Mouse (Mus musculus) midbrain, embryonic 14.5 days (tissue): ENCODE data around the gene Fgd3. TPM values are rescaled to one million over a fixed set of nuclear protein-coding genes. Genes with fewer than 3 reads are reported as not detected.

ENCODE experiments used
- ATAC-seq: fragments of 200-750 bp; cut with Nextera tagmentation; 2 replicates; pipeline ENCODE4 v1.8.0; 2017; ENCODE audit warnings: moderate number of reproducible peaks, moderate library complexity; ENCODE audit not compliant: low FRiP score, low TSS enrichment
- DNase-seq: peaks from one replicate; pipeline ENCODE4 v3.0.0-alpha.2; 2015
- H3K27ac ChIP-seq: fragments of 300-500 bp; sonication (generic); replicated peaks from 2 replicates; pipeline ENCODE4 v1.5.1; 2014; ENCODE audit warnings: mild to moderate bottlenecking, low read depth, low read length, moderate library complexity
- H3K27me3 ChIP-seq: fragments of 300-500 bp; sonication (generic); 2 replicates; pipeline ENCODE4 v1.6.1; 2014; ENCODE audit warnings: low read length, control low read depth, mixed read lengths; ENCODE audit not compliant: control insufficient read depth, insufficient read depth
- H3K36me3 ChIP-seq: fragments of 300-500 bp; sonication (generic); 2 replicates; pipeline ENCODE4 v1.6.1; 2014; ENCODE audit warnings: low read length, control low read depth; ENCODE audit not compliant: control insufficient read depth, insufficient read depth
- H3K4me1 ChIP-seq: fragments of 300-500 bp; sonication (generic); 2 replicates; pipeline ENCODE4 v1.6.1; 2014; ENCODE audit warnings: mild to moderate bottlenecking, antibody characterized with exemption, low read length, control low read depth; ENCODE audit not compliant: control insufficient read depth, insufficient read depth
- H3K4me2 ChIP-seq: fragments of 300-500 bp; sonication (generic); 2 replicates; pipeline ENCODE4 v1.6.1; 2014; ENCODE audit warnings: mild to moderate bottlenecking, low read length, moderate library complexity
- H3K4me3 ChIP-seq: fragments of 300-500 bp; sonication (generic); replicated peaks from 2 replicates; pipeline ENCODE4 v1.5.1; 2014; ENCODE audit warnings: low read depth, low read length
- H3K9ac ChIP-seq: fragments of 300-500 bp; sonication (generic); replicated peaks from 2 replicates; pipeline ENCODE4 v1.6.1; 2014; ENCODE audit warnings: mild to moderate bottlenecking, low read length, moderate library complexity
- H3K9me3 ChIP-seq: fragments of 300-500 bp; sonication (generic); 2 replicates; pipeline ENCODE4 v1.6.1; 2016; ENCODE audit warnings: low read length, control low read depth, mixed read lengths; ENCODE audit not compliant: control insufficient read depth
- WGBS: fragments of 180-500 bp; shearing (Covaris S2); extraction: QIAGEN DNeasy Blood & Tissue Kit; methylation state at CpG from one replicate; pipeline ENCODE4 v1.1.7; 2014; 5-methylcytosine and 5-hydroxymethylcytosine counted together
- polyA plus RNA-seq: library from polyadenylated mRNA; unstranded; fragments of >200 nt; fragmentation: Nextera tagmentation; extraction: Ambion mirVana; gene quantifications from 2 replicates; pipeline ENCODE4 v1.2.1, GENCODE M21; 2014

Gene Fgd3
- polyA plus RNA-seq, 1 experiment from 2014 or later = 1.8 TPM

DNA sequence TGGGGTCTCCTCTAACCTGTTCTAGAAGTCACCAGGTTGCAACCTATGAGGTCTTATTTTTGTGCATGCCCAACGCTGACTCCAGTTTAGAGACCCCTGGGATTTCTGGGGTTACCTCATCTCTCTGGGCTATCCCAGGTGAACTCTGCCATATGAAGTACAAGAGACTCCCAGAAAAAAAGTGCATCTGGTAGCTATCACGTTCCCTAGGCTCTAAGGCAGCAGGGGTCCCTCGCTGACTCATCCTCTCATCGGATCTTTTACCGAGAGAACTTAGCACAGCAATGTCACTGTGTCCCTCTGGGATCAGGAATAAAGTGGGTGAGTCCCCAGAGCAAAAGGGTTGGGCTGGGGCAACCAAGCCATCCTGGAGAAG is 105.0 kb downstream of the Fgd3 start:
- H3K9ac ChIP-seq = peak overlapping the region; percentile 52
- no peaks in the 10 kb centered on the region for H3K36me3 ChIP-seq
- H3K9me3 ChIP-seq = no peaks in the 10 kb centered on the region
- no peak for ATAC-seq
- WGBS = 14% methylated on average over 5 of the region's 5 CpGs
- H3K27ac ChIP-seq = no peak overlapping the region
- H3K4me3 ChIP-seq = peak overlapping the region; percentile 73
- peaks cover 20% of the 10 kb centered on the region for H3K4me1 ChIP-seq
- no peak for DNase-seq
- H3K27me3 ChIP-seq = peaks cover 12% of the 10 kb centered on the region; the same call in 1 of the 2 replicates
- peak overlapping the region; percentile 93 for H3K4me2 ChIP-seq

GRCm38 (mm10) chr13:49214454-49214853 is 105.7 kb downstream of the Fgd3 start:
- H3K27me3 ChIP-seq = peaks cover 12% of the 10 kb centered on the region; the same call in 1 of the 2 replicates
- peaks cover 20% of the 10 kb centered on the region for H3K4me1 ChIP-seq
- peak; percentile 37 for DNase-seq
- H3K9ac ChIP-seq = no peak overlapping the region
- no peaks in the 10 kb centered on the region for H3K36me3 ChIP-seq
- peak overlapping the region; percentile 93 for H3K4me2 ChIP-seq
- 72% methylated on average over 3 of the region's 3 CpGs for WGBS
- H3K9me3 ChIP-seq = no peaks in the 10 kb centered on the region
- no peak overlapping the region for H3K27ac ChIP-seq
- no peak for ATAC-seq
- no peak overlapping the region for H3K4me3 ChIP-seq

DNA sequence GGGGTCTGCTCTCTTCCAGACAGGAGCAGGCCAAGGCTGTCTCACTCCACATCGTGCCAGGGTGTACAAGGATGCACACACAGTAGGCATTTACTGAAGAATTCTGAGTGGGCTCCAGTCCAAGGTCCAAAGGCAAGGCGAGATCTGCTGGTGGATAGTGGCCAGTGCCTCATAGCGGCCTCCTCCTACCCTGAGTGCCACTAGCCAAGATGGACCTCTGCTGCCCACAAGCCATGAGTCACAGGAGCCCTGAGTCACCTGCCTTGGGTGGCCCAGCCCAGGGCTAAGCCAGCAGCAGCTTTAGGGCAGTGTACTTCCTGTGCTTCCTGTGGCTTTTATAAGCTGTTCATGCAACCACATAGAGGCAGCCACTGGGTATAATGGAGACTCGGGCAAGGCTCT is 106.6 kb downstream of the Fgd3 start:
- H3K27me3 ChIP-seq = peaks cover 12% of the 10 kb centered on the region; the same call in 1 of the 2 replicates
- DNase-seq (no peak), ATAC-seq (no peak)
- no peaks in the 10 kb centered on the region for H3K9me3 ChIP-seq
- H3K4me1 ChIP-seq = peaks cover 20% of the 10 kb centered on the region
- no peak overlapping the region for H3K27ac ChIP-seq
- no peak overlapping the region for H3K4me2 ChIP-seq
- no peak overlapping the region for H3K9ac ChIP-seq
- 55% methylated on average over 4 of the region's 4 CpGs for WGBS
- H3K36me3 ChIP-seq = no peaks in the 10 kb centered on the region
- H3K4me3 ChIP-seq = no peak overlapping the region

- H3K4me1 ChIP-seq = peaks cover 20% of the 10 kb centered on the region
- ATAC-seq = no peak
- H3K4me2 ChIP-seq = no peak overlapping the region
- WGBS = 72% methylated on average over 4 of the region's 4 CpGs
- H3K9ac ChIP-seq = no peak overlapping the region
- no peaks in the 10 kb centered on the region for H3K9me3 ChIP-seq
- H3K27me3 ChIP-seq = peaks cover 12% of the 10 kb centered on the region; the same call in 1 of the 2 replicates
- H3K36me3 ChIP-seq = no peaks in the 10 kb centered on the region
- H3K4me3 ChIP-seq = no peak overlapping the region
- DNase-seq = no peak
- no peak overlapping the region for H3K27ac ChIP-seq
Measured at GRCm38 (mm10) chr13:49212711-49213500, 107.2 kb downstream of the Fgd3 start.

Other genes starting within 250 kb of the Fgd3 start
- 27.1 and 29.0 TPM in 2 replicates for gene Wnk2, start 172.3 kb downstream of the Fgd3 start, polyA plus RNA-seq
- gene Ninj1, start 132.8 kb downstream of the Fgd3 start, polyA plus RNA-seq = 15.3 and 22.0 TPM in 2 replicates
- 20.6 and 24.6 TPM in 2 replicates for gene Card19, start 104.3 kb downstream of the Fgd3 start, polyA plus RNA-seq
- gene Susd3, start 71.6 kb downstream of the Fgd3 start, polyA plus RNA-seq = 0.32 and 1.1 TPM in 2 replicates
- 25.3 and 30.1 TPM in 2 replicates for gene Bicd2, start 21.3 kb upstream of the Fgd3 start, polyA plus RNA-seq
- 11.3 and 15.7 TPM in 2 replicates for gene Ippk, start 100.9 kb upstream of the Fgd3 start, polyA plus RNA-seq
- gene Tes3-ps, start 173.0 kb upstream of the Fgd3 start, polyA plus RNA-seq = 0.53 and 0.78 TPM in 2 replicates
- gene Ecm2, start 184.5 kb upstream of the Fgd3 start, polyA plus RNA-seq = 0.97 and 1.2 TPM in 2 replicates
- gene Aspn, start 224.1 kb upstream of the Fgd3 start, polyA plus RNA-seq = 0.27 and 0.88 TPM in 2 replicates